Mouse (Mus musculus): Measurements from ENCODE around the gene Sel1l3.

DNA sequence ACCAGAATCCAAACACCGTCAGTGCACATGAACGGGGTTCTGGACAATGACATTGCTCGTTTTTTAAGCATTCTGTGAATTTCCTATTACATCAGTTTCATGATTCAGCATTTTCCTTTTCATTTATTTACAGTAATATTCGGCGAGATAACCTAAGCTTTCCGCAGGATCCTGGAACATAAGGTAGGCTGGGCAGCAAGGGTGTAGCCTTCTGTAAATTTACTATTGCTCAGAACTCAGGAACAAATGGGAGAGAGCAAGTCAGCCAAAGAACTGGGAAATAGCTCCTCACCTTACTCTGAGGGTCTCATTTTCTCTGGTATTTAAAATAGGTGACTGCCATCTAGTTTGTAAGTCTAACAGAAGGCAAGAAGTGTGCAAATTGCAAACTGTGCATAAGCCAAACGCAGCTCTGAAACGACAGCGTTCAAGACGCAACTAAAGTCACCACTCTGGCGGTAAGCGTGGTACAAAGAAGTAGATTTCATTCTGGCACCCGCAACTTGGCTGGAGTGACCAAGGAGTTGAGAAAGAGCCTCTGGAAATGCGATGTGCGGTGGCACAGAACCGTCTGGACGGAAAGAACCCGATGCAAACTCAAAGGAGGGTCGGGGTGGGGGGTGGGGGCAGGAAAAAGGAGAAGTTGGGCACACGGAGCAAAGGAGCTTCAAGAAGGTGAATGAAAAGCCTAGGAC lies 1.5 kb downstream of the Sel1l3 start:
- TF ChIP-seq POLR2A (IDR thresholded peaks at IDR 0.05; ENCODE audit: insufficient read length, low read depth): no peak
- no peak for TF ChIP-seq USF1 (IDR thresholded peaks at IDR 0.05; ENCODE audit: low read depth)
- no peak for TF ChIP-seq TCF12 (IDR thresholded peaks at IDR 0.05; ENCODE audit: insufficient read depth, poor library complexity, severe bottlenecking)
- no peak for TF ChIP-seq POLR2AphosphoS2 (IDR thresholded peaks at IDR 0.05; ENCODE audit: insufficient read length, low read depth)
- TF ChIP-seq MYOG (IDR thresholded peaks at IDR 0.05; ENCODE audit: control insufficient read depth in 1 of 3, insufficient read depth in 1 of 3, insufficient read length in 2 of 3, low read depth in 2 of 3): no peak
- TF ChIP-seq E2F4 (IDR thresholded peaks at IDR 0.05; ENCODE audit: insufficient read depth): no peak

All from myocyte (in vitro differentiated cells).